In the genomic region with DNA sequence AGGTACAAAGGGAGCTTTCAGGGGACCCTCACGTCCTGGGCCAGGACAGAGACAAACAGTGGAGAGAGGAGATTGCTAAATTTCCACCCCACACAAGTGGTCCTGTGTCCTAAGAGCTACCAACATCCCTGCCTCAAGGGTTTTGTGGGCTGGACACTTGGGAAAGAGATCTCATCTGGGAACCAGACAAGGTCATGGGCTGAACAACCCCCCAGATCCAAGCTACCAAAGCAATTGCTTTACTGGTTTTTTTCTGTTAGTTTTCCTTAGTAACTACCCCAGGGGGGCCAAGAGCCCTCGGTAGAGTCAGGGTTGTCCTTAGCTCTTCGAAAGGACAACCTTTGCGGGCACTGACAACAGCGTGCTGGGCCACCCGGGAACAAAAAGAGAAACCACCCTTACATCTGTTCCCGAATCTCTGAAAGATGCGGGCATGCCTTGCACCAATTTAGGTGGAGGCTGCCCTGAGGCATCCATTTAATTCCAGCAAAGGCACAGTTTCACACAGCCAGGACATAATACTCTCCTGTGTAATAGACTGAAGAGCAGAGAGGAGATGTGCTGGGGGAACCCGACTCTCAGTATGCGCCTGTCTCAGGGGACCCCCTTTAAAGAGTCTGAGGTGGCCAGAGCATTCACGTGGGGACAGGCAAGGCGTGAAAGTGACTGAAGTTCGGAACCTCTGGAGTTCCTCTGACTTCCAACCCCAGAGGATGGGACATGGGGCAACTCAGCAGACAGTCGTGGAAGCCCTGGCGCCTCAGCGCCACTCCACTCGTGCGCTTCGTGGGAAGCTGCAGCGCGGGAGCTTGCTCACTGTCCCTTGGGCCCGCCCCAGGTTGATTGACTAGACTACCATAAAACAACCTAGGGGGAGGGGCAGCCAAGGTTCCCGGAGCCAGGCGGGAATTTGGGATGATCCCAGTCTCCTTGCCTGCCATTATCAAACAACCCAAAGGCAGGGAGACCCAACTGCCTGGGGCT, we compare ENCODE assay signal across 8 mouse cellular contexts. TPM values are rescaled to one million over a fixed set of nuclear protein-coding genes. Genes with fewer than 3 reads are reported as not detected.
A peak's percentile ranks its signal among the peaks of the same experiment; 100 is the strongest.
DNase-seq lines count a peak whose midpoint lies in the region; ATAC-seq and TF ChIP-seq lines count a peak whose summit lies in the region.
"Had no signal": no experiment of that assay in that cellular context is flagged by ENCODE, and none has a peak within 500 bp of the region (broad histone marks: within the 10 kb centered on the region; RNA-seq: fewer than 3 reads in every experiment).

No protein-coding gene starts in this region.

- 5% methylated on average over 24 of the region's 24 CpGs for WGBS in lung, adult 2 months
- WGBS in midbrain, postnatal 0 days: under 1% methylated on average over 24 of the region's 24 CpGs

- DNase-seq in lung, postnatal 10 days: peak; percentile 5
- DNase-seq in lung, adult 2 months: no peak
- peak; percentile 30 to 32 for DNase-seq in cerebellum, postnatal 14 days
- peak; percentile 21 for DNase-seq in forelimb bud, embryonic 11.5 days (ENCODE audit: low read depth, low spot score)
- DNase-seq in left cerebral cortex, adult 2 months (ENCODE audit: extremely low spot score in 1 of 2, low spot score in 2 of 2): peak; percentile 16 to 52
- DNase-seq in midbrain, postnatal 0 days (ENCODE audit: low spot score): no peak

- no peaks in the 10 kb centered on the region for H3K9me3 ChIP-seq in midbrain, postnatal 0 days (ENCODE audit: low read length)

- intact Hi-C loops in left cerebral cortex, adult 2 months (cut with DNase I): loop anchor here (2.0 to 10.0 kb wide), 6 partner anchors 172 to 1053 kb away; a partner anchor contains a TSS

- H3K9ac ChIP-seq in midbrain, postnatal 0 days (replicated peaks; ENCODE audit: low read length, poor library complexity, severe bottlenecking): 0 out of 2 replicates have a peak overlapping the region, but pooled peaks have one; percentile 29

- H3K4me1 ChIP-seq in lung, adult 2 months (ENCODE audit: control insufficient read depth, insufficient read depth, low read length): no peaks in the 10 kb centered on the region
- H3K4me1 ChIP-seq in midbrain, postnatal 0 days (ENCODE audit: insufficient read depth, low read length): peaks cover 7% of the 10 kb centered on the region; the same call in 1 of the 2 replicates

- 0 out of 2 replicates have a peak, but pooled peaks have one; percentile 47 for ATAC-seq in midbrain, postnatal 0 days (ENCODE audit: low FRiP score)
- no peak for ATAC-seq in monocyte, adult 5-6 weeks (replicated peaks; ENCODE audit: insufficient number of reproducible peaks, low FRiP score, low TSS enrichment, poor library complexity, severe bottlenecking)

- H3K27me3 ChIP-seq in midbrain, postnatal 0 days (ENCODE audit: insufficient read depth, low read length): peaks cover 6% of the 10 kb centered on the region; the same call in 1 of the 2 replicates

- H3K4me3 ChIP-seq in lung, adult 2 months (replicated peaks; ENCODE audit: extremely low read depth, low read depth, low read length): no peak overlapping the region
- peak overlapping the region; percentile 55 for H3K4me3 ChIP-seq in left cerebral cortex, adult 2 months
- peak overlapping the region; percentile 64 for H3K4me3 ChIP-seq in midbrain, postnatal 0 days (ENCODE audit: low read depth, low read length)

- no peaks in the 10 kb centered on the region for H3K36me3 ChIP-seq in midbrain, postnatal 0 days (ENCODE audit: insufficient read depth, low read length)

- peak overlapping the region; percentile 36 for H3K27ac ChIP-seq in left cerebral cortex, adult 2 months
- no peak overlapping the region for H3K27ac ChIP-seq in midbrain, postnatal 0 days (ENCODE audit: low read depth, low read length)

- TF ChIP-seq POLR2A in lung, adult 2 months (IDR thresholded peaks at IDR 0.05; ENCODE audit: borderline replicate concordance, extremely low read depth, low read depth, low read length): no peak

- peak overlapping the region; percentile 100 for H3K4me2 ChIP-seq in midbrain, postnatal 0 days (ENCODE audit: low read depth, low read length, poor library complexity, severe bottlenecking)

- TF ChIP-seq CTCF in lung, adult 2 months (IDR thresholded peaks at IDR 0.05; ENCODE audit: insufficient read depth, low read length): no peak
- TF ChIP-seq CTCF in left cerebral cortex, adult 2 months (IDR thresholded peaks at IDR 0.05): no peak
- TF ChIP-seq CTCF in midbrain, postnatal 0 days (IDR thresholded peaks at IDR 0.05): no peak

RNA-seq across cellular contexts. Expression of a gene that starts 1.5 kb away (rescaled TPM):
- polyA plus RNA-seq in lung, adult 2 months (2012; rRNA removed): 0.43 and 0.71 TPM in 2 replicates
- total RNA-seq in left cerebral cortex, adult 2 months (2021): 10 to 100 TPM; 12.5 TPM
- total RNA-seq in midbrain, postnatal 0 days (2014; rRNA removed): 1.9 and 3.0 TPM in 2 replicates
- polyA plus RNA-seq in midbrain, postnatal 0 days (2015; fragmentation: Nextera tagmentation; extraction: Ambion mirVana): 2.9 and 3.8 TPM in 2 replicates
- total RNA-seq in monocyte, adult 5-6 weeks (2017): not detected in 3 replicates
- total RNA-seq: common myeloid progenitor, adult 5-6 weeks had no signal

Comparison
In these comparisons a context has a peak if more than half of its experiments do, and no peak if none do; other contexts are left out.
1. DNase-seq: peak in lung, postnatal 10 days (single experiment), cerebellum, postnatal 14 days (2 of 2), forelimb bud, embryonic 11.5 days (single experiment) and left cerebral cortex, adult 2 months (2 of 2); none in lung, adult 2 months (single experiment) and midbrain, postnatal 0 days (single experiment).